Mouse (Mus musculus): ENCODE measurements around the gene Slc19a3. TPM values are rescaled to one million over a fixed set of nuclear protein-coding genes. Genes with fewer than 3 reads are reported as not detected.
"Not testable (repeated sequence)": the region's sequence is repeated elsewhere in the genome, so short reads cannot be mapped to it uniquely, and the experiment has no call there.

Gene Slc19a3
- polyA plus RNA-seq, 1 experiment: not detected

DNA sequence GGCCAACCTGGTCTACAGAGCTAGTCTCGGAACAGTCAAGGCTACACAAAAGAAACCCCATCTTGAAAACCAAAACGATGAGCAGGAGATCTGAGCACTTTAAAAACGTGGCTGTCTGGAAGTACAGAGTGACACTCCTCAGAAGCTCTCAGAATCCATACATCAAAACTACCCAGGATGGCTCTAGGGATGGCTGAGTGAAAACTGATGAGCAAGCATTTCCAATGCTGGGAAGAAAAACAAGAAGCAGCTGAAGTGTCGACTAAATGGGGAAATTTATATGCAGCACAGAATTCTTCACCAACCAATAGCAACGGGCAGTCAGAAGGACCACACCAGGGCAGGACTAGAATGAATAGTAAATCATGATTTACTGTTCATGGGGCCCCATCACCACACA, 3.7 kb downstream of the Slc19a3 start:
- TF ChIP-seq GATA1 (IDR thresholded peaks at IDR 0.05; ENCODE audit: low read length): no peak

- TF ChIP-seq GATA1 (IDR thresholded peaks at IDR 0.05; ENCODE audit: low read length): no peak
Measured at GRCm38 (mm10) chr1:83032508-83032907, 5.7 kb downstream of the Slc19a3 start.

GRCm38 (mm10) chr1:83031950-83032349, 6.3 kb downstream of the Slc19a3 start:
- TF ChIP-seq GATA1 (IDR thresholded peaks at IDR 0.05; ENCODE audit: low read length): no peak

DNA sequence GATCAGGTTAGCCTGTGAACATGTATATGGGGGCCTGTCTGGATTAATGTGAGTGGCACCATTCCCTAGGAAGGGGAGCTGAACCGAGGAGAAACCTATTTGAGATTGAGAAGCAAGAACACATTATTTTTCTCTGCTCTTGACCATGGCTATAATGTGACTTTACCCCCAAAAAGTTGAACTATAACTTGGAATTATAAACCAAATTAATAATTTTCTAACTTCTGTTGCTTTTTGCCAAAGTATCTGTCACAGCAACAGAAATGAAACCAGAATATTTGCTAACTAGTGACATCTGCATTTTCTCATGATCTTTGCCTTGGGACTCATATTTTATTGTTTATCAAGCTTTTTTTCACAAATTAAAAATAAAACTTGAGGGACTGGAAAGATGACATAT, 21.7 kb downstream of the Slc19a3 start:
- TF ChIP-seq GATA1 (IDR thresholded peaks at IDR 0.05; ENCODE audit: low read length): no peak

DNA sequence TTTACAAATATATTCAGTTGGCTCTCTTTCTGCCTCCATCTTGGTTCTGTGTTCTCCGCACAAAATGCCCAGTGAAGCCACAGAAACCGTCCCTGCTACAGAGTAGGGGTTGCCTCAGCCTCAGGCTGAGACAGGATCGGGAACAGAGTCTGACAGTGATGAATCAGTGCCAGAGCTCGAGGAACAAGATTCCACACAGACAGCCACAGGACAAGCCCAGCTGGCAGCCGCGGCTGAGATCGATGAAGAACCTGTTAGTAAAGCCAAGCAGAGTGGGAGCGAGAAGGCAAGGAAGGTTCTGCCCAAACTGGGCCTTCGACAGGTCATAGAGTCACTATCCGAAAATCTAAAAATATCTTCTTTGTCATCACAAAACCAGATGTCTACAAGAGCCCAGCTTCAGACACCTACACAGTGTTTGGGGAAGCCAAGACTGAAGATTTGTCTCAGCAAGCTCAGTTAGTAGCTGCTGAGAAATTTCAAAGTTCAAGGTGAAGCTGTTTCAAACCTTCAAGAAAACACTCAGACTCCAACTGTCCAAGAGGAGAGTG, 22.8 kb downstream of the Slc19a3 start:
- TF ChIP-seq GATA1 (IDR thresholded peaks at IDR 0.05; ENCODE audit: low read length): no peak

GRCm38 (mm10) chr1:83014477-83014876, 23.8 kb downstream of the Slc19a3 start:
- no peak for TF ChIP-seq GATA1 (IDR thresholded peaks at IDR 0.05; ENCODE audit: low read length)

- no peak for TF ChIP-seq GATA1 (IDR thresholded peaks at IDR 0.05; ENCODE audit: low read length)
Measured at GRCm38 (mm10) chr1:83007471-83007870, 30.8 kb downstream of the Slc19a3 start.

- no peak for TF ChIP-seq GATA1 (IDR thresholded peaks at IDR 0.05; ENCODE audit: low read length)
Measured at GRCm38 (mm10) chr1:83006218-83007179, 31.7 kb downstream of the Slc19a3 start.

DNA sequence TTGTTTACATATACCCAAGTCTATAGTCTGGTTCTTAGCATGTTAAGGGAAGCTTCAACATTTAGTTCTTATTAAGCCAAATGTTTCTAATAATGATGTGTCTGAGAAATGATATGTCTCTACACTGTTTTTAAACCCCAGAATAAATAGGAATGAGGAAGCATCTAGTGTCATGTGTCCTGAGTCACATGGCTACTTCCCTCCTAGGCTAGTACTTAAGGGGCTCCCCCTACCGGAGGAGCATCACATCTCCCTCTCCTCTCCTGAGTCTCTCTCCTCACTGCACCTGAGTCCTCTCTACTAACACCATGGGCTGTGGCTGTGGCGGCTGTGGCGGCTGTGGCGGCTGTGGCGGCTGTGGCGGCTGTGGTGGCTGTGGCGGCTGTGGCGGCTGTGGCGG, 37.9 kb downstream of the Slc19a3 start, which contains the start of gene Gm47959:
Gene Gm47959, plus strand, starts transcription at position 243 of the 400 bp plus-strand sequence.
- not testable (repeated sequence) for TF ChIP-seq GATA1 (IDR thresholded peaks at IDR 0.05; ENCODE audit: low read length)

- no peak for TF ChIP-seq GATA1 (IDR thresholded peaks at IDR 0.05; ENCODE audit: low read length)
Measured at GRCm38 (mm10) chr1:82993947-82994346, 44.3 kb downstream of the Slc19a3 start.

DNA sequence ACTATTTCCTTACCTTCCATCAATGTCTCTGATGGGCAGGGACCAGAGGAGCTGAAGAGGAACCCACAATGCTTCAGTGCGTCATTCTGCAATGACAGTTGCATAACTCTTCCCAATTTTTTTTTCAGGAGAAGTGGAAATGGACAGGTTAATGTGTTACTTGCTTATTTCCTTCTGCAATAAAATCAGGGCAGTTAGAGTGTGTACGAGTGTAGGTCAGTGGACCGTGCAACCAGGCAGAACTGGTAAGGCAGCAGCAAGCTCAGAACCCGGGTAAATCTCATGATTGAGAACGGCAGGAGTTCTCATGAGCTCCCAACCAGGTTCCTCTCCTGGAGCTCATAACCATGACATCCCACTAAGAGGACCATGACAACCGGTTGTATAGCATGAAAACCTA, 46.2 kb downstream of the Slc19a3 start:
- no peak for TF ChIP-seq GATA1 (IDR thresholded peaks at IDR 0.05; ENCODE audit: low read length)

GRCm38 (mm10) chr1:82991596-82991995, 46.7 kb downstream of the Slc19a3 start:
- TF ChIP-seq GATA1 (IDR thresholded peaks at IDR 0.05; ENCODE audit: low read length): no peak

DNA sequence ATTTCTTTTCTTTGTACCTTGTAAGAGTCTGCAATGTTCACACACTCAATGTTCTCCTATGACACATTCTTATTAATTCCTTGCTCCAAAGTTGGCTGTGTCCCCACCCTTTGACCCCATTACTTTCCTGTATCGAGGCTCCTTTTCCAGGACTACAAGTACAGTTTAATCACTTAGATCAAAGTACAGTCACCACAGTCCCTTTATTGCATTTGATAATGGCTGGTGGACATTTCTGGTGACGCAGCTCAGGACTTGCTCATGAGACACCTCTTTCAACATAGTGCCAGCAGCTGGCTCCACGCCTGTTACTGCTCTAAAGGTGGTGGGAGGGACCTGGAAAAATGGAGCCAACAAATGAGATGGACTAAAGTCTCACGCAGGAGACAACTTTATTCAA, 47.2 kb downstream of the Slc19a3 start:
- TF ChIP-seq GATA1 (IDR thresholded peaks at IDR 0.05; ENCODE audit: low read length): no peak

DNA sequence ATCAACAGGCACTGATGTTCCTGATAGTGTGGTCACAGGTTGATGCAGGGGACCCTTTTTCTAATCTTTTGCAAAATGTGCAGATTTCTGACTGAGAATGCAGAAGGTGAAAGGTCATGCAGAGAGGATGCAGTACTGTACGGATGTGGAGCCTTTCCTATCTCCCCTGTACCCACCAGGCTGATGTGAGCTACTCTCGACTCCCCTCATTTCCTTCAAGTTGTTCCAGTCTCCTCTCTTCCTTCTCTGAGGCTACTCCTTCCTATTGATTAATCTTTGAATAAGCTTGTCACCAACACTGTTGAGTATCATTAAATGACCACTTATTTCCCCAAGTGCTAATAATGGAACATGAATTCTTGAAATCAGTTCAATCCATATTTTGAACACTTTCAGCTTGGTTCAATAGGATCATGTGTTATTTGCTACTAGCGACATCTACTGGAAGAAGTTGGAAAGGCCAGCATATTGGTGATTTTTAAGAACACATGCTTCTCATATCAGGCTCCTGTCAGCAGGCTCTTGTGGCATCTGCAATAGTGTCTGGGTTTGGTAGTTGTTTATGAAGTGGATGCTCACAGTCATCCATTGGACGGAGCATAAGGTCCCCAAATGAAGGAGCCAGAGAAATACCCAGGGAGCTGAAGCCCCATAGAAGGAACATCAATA, 50.6 kb downstream of the Slc19a3 start:
- TF ChIP-seq GATA1 (IDR thresholded peaks at IDR 0.05; ENCODE audit: low read length): no peak

GRCm38 (mm10) chr1:82986738-82987137, 51.5 kb downstream of the Slc19a3 start:
- no peak for TF ChIP-seq GATA1 (IDR thresholded peaks at IDR 0.05; ENCODE audit: low read length)

- no peak for TF ChIP-seq GATA1 (IDR thresholded peaks at IDR 0.05; ENCODE audit: low read length)
Measured at GRCm38 (mm10) chr1:82977840-82978239, 60.4 kb downstream of the Slc19a3 start.
